Mouse (Mus musculus) bone marrow, adult 2 months (tissue): ENCODE data around the gene Cdc45.

Experiments used
- CTCF ChIP-seq: fragments of 200-500 bp; IDR thresholded peaks from 2 replicates; pipeline ENCODE4 v1.5.1; 2011; ENCODE audit warnings: low read length, control low read depth; ENCODE audit not compliant: control insufficient read depth, insufficient read depth
- POLR2A ChIP-seq: fragments of 200-500 bp; IDR thresholded peaks from 2 replicates; pipeline ENCODE4 v1.6.1; 2011; ENCODE audit warnings: low read depth, mild to moderate bottlenecking, control low read depth, low read length, borderline replicate concordance; ENCODE audit not compliant: control insufficient read depth

- no peak for TF ChIP-seq CTCF
- TF ChIP-seq POLR2A, result no peak
Measured at GRCm38 (mm10) chr16:18833486-18833885, 21.7 kb upstream of the Cdc45 start.
